Mouse (Mus musculus) CD4-positive naive resting alpha-beta T cell, adult 76 days (primary cell): ENCODE measurements around the gene Muc5b. TPM values are rescaled to one million over a fixed set of nuclear protein-coding genes. Genes with fewer than 3 reads are reported as not detected.

Experiments used
- total RNA-seq: library from RNA; stranded (reverse); gene quantifications from one replicate; pipeline ENCODE4 v1.2.4, GENCODE M21; 2023

The Muc5b gene
- not detected for total RNA-seq

DNA sequence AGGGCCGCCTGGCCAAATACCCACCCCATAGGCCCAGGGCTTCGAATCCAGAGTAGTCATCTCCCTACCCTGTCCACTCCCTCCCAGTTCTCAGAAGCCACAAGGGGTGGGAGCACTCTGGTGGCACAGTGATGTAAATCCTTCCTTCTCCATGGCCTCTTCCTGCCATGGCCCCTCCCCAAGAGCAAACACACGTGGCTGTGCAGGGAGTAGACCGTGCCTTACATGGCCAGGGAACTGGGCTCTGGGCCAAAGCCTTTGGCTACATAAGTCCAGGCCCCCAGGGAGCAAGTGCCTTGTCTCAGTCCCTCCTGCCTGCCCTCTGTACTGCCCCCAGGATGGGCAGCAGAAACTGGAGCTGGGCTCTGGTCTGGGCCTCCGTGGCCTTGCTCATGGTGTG lies at the start of gene Muc5b:
TSS of gene Muc5b (plus strand) at position 292 of the 400 bp plus-strand sequence.

GRCm38 (mm10) chr7:141918407-141918806 lies 79.5 kb downstream of the Muc5b start, which contains the start of gene Tollip:
TSS of gene Tollip (minus strand) at chr7:141918507.

Other genes with a start within 250 kb of the Muc5b start
- not detected for gene Muc6, start 183.8 kb upstream of the Muc5b start, total RNA-seq
- 2.3 TPM for gene Muc2, start 148.7 kb upstream of the Muc5b start, total RNA-seq
- 0.06 TPM for gene Muc5ac, start 50.1 kb upstream of the Muc5b start, total RNA-seq
- gene Tollip, start 79.4 kb downstream of the Muc5b start, total RNA-seq, result 73.4 TPM
- not detected for gene Brsk2, start 110.7 kb downstream of the Muc5b start, total RNA-seq
- gene Mob2, start 222.0 kb downstream of the Muc5b start, total RNA-seq, result 82.7 TPM